Mouse (Mus musculus): ENCODE results near the gene Ralb. TPM values are rescaled to one million over a fixed set of nuclear protein-coding genes. Genes with fewer than 3 reads are reported as not detected.

The Ralb gene
- polyA plus RNA-seq, 1 experiment from 2014 or later = 43.9 TPM

DNA sequence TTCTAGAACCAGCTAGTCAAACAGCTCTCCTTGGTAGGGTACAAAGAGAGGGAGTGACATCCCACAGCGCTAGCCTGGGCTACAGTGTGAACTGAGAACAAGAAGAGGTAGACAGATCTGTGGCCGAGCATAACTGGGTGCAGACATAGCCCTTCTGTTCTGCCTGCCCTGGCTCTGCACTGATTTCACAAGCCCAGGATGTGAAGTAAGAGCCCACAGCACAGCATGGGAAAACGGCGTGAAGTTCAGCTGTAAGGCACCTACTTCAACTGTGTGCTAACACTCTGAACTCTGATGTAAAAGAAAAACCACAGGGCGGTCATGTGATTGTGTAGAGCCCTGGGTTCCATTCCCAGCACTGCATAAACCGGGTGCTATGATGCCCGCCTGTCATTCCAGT, 29.9 kb downstream of the Ralb start:
- H3K36me3 ChIP-seq = peaks cover 50% of the 10 kb centered on the region

DNA sequence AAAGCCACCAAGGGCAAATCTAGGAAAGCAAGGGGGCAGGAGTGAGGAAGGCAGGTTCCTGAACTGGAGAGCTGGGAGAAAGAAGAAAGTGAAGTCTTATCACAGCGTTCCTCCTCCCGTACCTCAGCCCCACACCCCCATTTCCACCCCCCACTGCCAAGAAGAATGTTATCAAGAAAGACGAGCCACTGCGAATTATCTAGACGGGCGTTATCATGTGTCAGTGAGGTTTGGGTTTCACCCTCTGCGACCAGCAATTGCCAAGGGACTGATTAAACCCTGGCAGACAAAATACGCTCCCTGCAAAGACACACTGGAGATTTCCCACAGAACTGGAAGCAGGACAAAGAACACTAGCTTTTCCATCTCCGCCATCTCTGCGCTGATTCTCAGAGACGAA, 31.9 kb downstream of the Ralb start:
- H3K27me3 ChIP-seq = 0 out of 2 replicates have a peak, but pooled peaks cover 8% of the 10 kb centered on the region
- H3K27ac ChIP-seq = no peak overlapping the region
- H3K9me3 ChIP-seq (replicated peaks) = no peaks in the 10 kb centered on the region
- peak overlapping the region; percentile 12; the same call in 1 of the 2 replicates for H3K4me2 ChIP-seq
- whole genome bisulfite sequencing (ENCODE audit: insufficient replicate concordance) = 21% methylated on average over 11 of the region's 11 CpGs
- peak; percentile 75 for ATAC-seq (ENCODE audit: low read depth)
- H3K4me1 ChIP-seq (replicated peaks) = peaks cover 54% of the 10 kb centered on the region
- peak; percentile 17 for DNase-seq
- H3K4me3 ChIP-seq (replicated peaks) = no peak overlapping the region
- H3K9ac ChIP-seq = no peak overlapping the region
- peaks cover 51% of the 10 kb centered on the region for H3K36me3 ChIP-seq

More for the DNA sequence above, 29.9 kb downstream of the Ralb start:
- Histone ChIP-seq H3K4me2 (no peak overlapping the region), H3K4me1 (replicated peaks) (peaks cover 55% of the 10 kb centered on the region), H3K4me3 (replicated peaks) (no peak overlapping the region), H3K9ac (no peak overlapping the region), H3K9me3 (replicated peaks) (no peaks in the 10 kb centered on the region), H3K27ac (no peak overlapping the region), H3K27me3 (0 out of 2 replicates have a peak, but pooled peaks cover 8% of the 10 kb centered on the region)
- no peak for DNase-seq
- 0 out of 2 replicates have a peak, but pooled peaks have one; percentile 18 for ATAC-seq (ENCODE audit: low read depth)
- 65% methylated on average over 7 of the region's 7 CpGs for WGBS (ENCODE audit: insufficient replicate concordance)

DNA sequence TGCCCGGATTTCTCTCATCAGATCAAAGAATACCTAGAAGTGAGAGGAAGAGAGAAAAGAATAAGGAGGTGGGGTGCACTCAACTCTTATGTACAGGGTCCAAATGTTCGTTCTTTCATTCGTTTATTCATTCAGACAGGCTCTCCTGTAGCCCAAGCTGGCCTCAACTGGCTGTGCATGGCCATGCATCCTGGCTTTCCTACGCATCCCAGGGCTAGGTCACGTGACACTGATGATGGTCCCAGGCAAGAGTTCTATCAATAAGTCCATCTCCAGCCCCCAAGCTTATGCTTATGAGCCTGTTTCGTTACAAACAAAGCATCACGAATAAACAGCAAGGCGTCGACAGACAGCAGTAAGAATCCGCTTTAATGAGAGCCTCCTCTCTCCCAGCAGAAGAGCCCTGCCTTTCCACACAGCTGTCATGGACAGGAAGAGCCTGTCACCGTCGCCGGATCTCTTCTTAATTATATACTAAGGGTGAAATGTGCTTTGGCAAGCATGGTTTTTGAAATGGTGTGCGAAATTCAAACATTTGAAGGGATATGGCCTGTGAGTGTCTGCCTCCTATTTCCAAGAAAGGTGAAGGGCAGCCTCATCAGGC, 32.7 kb downstream of the Ralb start:
- H3K36me3 ChIP-seq = peaks cover 49% of the 10 kb centered on the region
- H3K27me3 ChIP-seq = 0 out of 2 replicates have a peak, but pooled peaks cover 8% of the 10 kb centered on the region
- H3K4me3 ChIP-seq (replicated peaks) = no peak overlapping the region
- H3K9me3 ChIP-seq (replicated peaks) = no peaks in the 10 kb centered on the region
- no peak for ATAC-seq (ENCODE audit: low read depth)
- peaks cover 46% of the 10 kb centered on the region for H3K4me1 ChIP-seq (replicated peaks)
- no peak overlapping the region for H3K4me2 ChIP-seq
- DNase-seq = no peak
- 72% methylated on average over 14 of the region's 14 CpGs for WGBS (ENCODE audit: insufficient replicate concordance)
- no peak overlapping the region for H3K9ac ChIP-seq
- no peak overlapping the region for H3K27ac ChIP-seq

DNA sequence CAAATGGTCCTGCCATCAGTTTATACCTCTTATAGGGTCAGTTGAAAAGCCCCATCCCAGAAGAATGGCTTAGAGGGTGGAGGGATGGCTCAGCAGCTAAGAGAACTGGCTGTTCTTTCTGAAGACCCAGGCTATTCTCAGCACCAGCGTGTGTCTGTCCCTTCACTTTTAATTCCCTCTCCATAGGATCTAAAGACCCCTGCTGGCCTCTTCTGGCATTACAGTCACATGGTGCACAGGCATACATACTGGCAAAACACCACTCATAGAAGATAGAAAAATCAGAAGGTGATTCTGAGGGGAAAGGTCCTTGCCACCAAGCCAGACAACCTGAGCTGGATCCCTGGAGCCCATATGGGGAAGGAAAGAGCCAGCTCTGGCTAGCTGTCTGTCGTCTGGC, 41.2 kb downstream of the Ralb start:
- ATAC-seq (ENCODE audit: low read depth) = no peak
- DNase-seq = peak; percentile 27
- no peak overlapping the region for H3K9ac ChIP-seq

DNA sequence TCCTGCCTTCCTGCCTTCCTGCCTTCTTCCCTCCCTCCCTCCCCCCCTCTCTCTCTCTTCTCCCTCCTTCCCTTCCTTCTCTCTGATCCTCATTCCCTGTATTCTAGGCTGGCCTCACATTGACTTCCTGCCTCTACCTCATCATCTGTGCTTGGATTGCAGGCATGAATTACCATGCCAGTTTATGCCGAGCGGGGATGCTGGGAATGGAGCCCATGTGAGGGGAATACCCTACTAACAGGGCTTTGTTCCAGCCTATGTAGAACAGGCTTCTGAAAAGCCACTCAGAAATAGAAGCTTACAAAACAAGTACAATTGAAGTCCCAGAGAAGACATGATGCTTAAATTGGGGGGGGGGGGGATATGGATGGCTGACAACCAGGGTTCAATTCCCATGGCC, 44.5 kb downstream of the Ralb start:
- no peaks in the 10 kb centered on the region for H3K9me3 ChIP-seq (replicated peaks)
- H3K4me3 ChIP-seq (replicated peaks) = no peak overlapping the region
- no peaks in the 10 kb centered on the region for H3K4me1 ChIP-seq (replicated peaks)
- no peak overlapping the region for H3K4me2 ChIP-seq
- no peak overlapping the region for H3K9ac ChIP-seq
- no peak overlapping the region for H3K27ac ChIP-seq
- no peaks in the 10 kb centered on the region for H3K36me3 ChIP-seq
- DNase-seq (no peak), ATAC-seq (ENCODE audit: low read depth) (no peak)
- WGBS (ENCODE audit: insufficient replicate concordance) = 84% methylated on average over 2 of the region's 2 CpGs
- peaks cover 30% of the 10 kb centered on the region for H3K27me3 ChIP-seq

More for the DNA sequence above, 41.2 kb downstream of the Ralb start:
- Histone ChIP-seq H3K36me3 (no peaks in the 10 kb centered on the region), H3K4me3 (replicated peaks) (no peak overlapping the region), H3K27me3 (peaks cover 15% of the 10 kb centered on the region), H3K9me3 (replicated peaks) (no peaks in the 10 kb centered on the region), H3K4me2 (no peak overlapping the region), H3K27ac (no peak overlapping the region), H3K4me1 (replicated peaks) (no peaks in the 10 kb centered on the region)
- 40% methylated on average over 2 of the region's 2 CpGs for WGBS (ENCODE audit: insufficient replicate concordance)

DNA sequence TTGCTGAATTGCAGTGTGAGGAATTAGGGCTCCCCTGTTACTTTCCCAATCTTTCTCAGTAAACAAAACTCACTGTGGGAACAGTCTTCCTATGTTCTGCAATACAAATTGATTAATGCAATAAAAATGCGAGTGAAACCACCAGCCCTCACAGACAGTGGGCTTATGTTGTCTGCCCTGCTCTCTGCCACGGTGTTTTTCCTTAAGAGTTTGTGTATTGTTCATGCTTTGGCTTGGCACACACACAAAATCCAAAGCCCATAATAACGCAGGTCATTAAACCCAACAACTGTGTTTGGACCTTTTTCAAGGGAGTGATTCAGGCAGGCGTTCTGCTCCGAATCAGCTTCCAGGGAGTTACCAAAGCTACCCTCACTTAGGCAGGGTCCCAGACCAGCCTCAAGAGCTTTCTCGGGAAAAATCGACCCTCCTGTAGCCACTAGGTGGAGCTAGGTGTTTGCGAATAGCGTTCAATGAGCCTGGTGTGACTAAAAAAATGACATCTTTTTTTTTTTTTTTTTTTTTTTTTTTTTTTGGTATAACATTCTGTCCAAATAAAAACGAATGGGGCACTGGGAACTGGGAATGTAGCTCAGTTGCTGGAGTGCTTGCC, 46.5 kb downstream of the Ralb start:
- Histone ChIP-seq H3K27me3 (peaks cover 30% of the 10 kb centered on the region), H3K4me1 (replicated peaks) (no peaks in the 10 kb centered on the region), H3K4me2 (no peak overlapping the region), H3K9ac (no peak overlapping the region), H3K4me3 (replicated peaks) (no peak overlapping the region), H3K36me3 (no peaks in the 10 kb centered on the region), H3K9me3 (replicated peaks) (no peaks in the 10 kb centered on the region), H3K27ac (no peak overlapping the region)
- ATAC-seq (ENCODE audit: low read depth) = no peak
- no peak for DNase-seq
- 12% methylated on average over 10 of the region's 10 CpGs for WGBS (ENCODE audit: insufficient replicate concordance)

DNA sequence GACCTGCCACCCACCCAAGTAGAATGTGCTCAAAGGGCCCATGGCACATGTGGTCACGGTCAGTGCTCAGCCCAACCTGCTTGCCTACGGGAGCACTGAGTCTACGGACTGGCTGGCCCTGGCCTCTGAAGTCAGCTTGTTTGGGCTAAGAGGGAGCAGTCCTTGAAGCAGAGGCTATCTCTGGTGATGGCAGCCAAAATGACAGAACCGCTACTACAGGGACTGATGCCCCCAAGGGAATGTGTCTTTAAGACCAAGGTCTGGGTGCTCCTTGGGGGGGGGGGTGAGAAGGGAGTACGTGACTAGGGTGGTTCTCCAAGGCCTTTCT, 47.1 kb downstream of the Ralb start:
- Histone ChIP-seq H3K27ac (no peak overlapping the region), H3K27me3 (peaks cover 29% of the 10 kb centered on the region), H3K4me3 (replicated peaks) (no peak overlapping the region), H3K36me3 (no peaks in the 10 kb centered on the region), H3K9me3 (replicated peaks) (no peaks in the 10 kb centered on the region), H3K4me1 (replicated peaks) (no peaks in the 10 kb centered on the region), H3K9ac (no peak overlapping the region), H3K4me2 (peak overlapping the region; percentile 36)
- 46% methylated on average over 5 of the region's 5 CpGs for WGBS (ENCODE audit: insufficient replicate concordance)
- DNase-seq (no peak), ATAC-seq (ENCODE audit: low read depth) (no peak)

DNA sequence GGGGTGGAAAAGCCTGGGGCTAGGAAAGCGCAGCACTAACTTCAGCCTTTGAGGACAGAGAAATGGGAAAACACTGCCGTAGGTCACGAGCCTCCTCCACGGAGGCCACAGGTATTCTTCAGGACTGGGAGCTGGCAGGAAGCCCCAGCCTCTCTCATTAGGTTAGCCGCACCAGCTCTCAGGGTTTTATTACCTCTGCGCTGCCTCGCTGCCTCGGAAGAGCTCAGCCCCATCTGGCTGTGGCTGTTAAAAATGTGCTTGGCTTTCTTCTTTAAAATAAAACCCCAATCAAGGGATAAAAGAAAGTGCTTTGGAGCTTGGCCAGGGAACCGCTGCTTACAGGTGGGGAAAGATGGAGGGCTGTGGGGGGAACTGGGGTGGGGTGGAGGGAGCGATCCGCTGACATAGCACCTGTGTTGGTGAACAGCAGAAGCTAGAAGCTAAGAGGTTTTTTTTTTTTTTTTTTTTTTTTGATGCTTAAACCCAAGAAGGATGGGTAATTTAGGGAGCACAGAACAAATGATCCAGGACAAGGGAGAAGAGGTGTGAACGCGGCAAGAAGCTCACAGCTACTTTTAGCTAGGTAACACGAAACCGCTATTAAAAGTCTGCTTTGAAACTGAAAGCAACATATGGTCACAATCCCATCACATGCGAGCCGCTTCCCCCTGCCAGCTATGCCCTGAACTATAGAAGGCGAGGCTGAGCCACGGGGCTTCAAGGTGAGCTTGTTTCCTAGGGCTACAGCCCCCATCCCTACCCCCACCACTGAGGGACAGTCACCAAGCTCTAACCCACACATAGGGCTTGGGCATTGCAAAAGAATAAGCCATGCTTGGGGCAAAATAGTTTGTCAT, 47.7 kb downstream of the Ralb start:
- no peak for DNase-seq
- H3K4me3 ChIP-seq (replicated peaks) = 0 out of 2 replicates have a peak overlapping the region, but pooled peaks have one; percentile 3

DNA sequence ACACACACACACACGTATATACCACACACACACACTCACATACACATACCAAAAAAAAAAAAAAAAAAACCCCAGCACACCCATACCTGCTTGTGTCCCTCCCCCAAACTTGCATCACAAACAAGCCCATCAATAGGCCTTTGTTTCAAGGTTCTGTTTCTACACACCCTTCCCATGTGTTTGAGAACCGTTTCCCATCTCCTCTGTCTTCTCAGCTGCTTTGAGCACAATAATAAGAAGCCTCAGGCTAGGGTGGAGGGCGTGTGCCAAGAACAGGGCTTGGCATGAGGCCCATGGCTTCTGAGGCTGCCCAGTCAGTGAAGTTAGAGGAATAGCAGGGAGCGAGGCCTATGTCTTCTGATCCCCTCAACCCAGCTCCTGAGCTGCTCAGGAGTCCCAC, 50.9 kb downstream of the Ralb start:
- Histone ChIP-seq H3K36me3 (no peaks in the 10 kb centered on the region), H3K27ac (no peak overlapping the region), H3K9ac (no peak overlapping the region), H3K9me3 (replicated peaks) (no peaks in the 10 kb centered on the region), H3K4me2 (no peak overlapping the region), H3K4me3 (replicated peaks) (no peak overlapping the region), H3K4me1 (replicated peaks) (no peaks in the 10 kb centered on the region), H3K27me3 (peaks cover 15% of the 10 kb centered on the region; the same call in 1 of the 2 replicates)
- DNase-seq = no peak
- no peak for ATAC-seq (ENCODE audit: low read depth)
- WGBS (ENCODE audit: insufficient replicate concordance) = 44% methylated on average over 3 of the region's 4 CpGs

More for the DNA sequence above, 47.7 kb downstream of the Ralb start:
- WGBS (ENCODE audit: insufficient replicate concordance) = 28% methylated on average over 19 of the region's 19 CpGs
- Histone ChIP-seq H3K27me3 (peaks cover 23% of the 10 kb centered on the region; the same call in 1 of the 2 replicates), H3K9me3 (replicated peaks) (no peaks in the 10 kb centered on the region), H3K9ac (no peak overlapping the region), H3K4me2 (peak overlapping the region; percentile 36), H3K4me1 (replicated peaks) (no peaks in the 10 kb centered on the region), H3K36me3 (no peaks in the 10 kb centered on the region), H3K27ac (no peak overlapping the region)
- ATAC-seq (ENCODE audit: low read depth) = no peak

DNA sequence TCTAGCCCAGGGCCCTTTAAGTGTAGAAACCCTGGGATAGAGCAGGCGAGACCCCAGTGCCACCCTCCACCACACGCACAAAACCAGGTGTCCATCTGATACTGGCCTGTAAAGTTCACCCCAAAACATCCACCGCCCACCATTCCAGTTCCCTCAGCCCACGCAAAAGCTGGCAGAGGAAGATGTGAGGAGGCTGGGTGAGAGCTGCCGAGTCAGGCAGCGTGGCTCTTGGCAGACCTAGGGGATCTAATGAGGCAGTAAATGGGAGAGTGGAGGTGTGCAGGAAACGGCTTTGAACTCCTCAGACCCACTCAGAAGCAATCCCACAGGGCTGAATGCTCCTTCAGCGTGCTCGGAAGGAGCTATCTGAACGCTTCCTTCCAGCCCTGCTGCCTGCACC, 53.2 kb downstream of the Ralb start:
- Histone ChIP-seq H3K4me1 (replicated peaks) (no peaks in the 10 kb centered on the region), H3K4me2 (no peak overlapping the region), H3K27ac (no peak overlapping the region), H3K9ac (no peak overlapping the region), H3K4me3 (replicated peaks) (no peak overlapping the region), H3K9me3 (replicated peaks) (no peaks in the 10 kb centered on the region), H3K27me3 (0 out of 2 replicates have a peak, but pooled peaks cover 6% of the 10 kb centered on the region), H3K36me3 (no peaks in the 10 kb centered on the region)
- no peak for ATAC-seq (ENCODE audit: low read depth)
- no peak for DNase-seq
- 59% methylated on average over 10 of the region's 10 CpGs for WGBS (ENCODE audit: insufficient replicate concordance)

DNA sequence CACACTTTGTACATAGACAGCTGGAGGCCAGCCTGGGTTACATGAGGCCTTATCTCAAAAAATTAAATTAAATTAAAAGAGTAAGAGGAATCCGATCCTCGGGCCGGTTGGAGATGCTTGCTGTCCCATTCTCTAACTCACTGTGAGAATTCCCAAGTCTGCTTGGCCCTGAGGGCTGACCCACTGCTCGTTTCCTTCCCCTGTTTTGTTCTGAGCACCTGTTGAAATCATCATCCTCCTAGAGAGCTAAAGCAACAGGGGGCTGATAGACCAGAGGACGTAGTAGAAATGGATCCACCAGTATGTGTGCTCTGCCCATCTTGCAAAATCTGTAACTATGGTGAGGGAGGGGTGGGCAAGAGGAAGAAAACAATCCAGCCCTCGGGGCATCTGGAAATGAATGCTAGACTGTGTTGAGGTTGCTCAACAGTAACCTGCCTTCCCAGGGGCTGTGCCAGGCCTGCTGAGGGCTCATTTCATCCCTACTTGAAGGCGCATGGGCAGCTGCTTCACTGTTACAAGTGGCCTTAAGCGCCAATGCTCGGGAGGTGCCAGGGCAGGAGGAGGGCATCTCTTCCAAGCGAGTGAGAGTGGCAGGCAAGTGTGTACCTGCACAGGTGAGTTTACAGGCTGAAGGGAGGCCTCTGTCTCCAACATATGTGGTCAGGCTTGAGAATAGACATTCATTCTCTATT, 53.8 kb downstream of the Ralb start:
- Histone ChIP-seq H3K4me1 (replicated peaks) (no peaks in the 10 kb centered on the region), H3K9me3 (replicated peaks) (no peaks in the 10 kb centered on the region), H3K27ac (no peak overlapping the region), H3K36me3 (no peaks in the 10 kb centered on the region), H3K4me2 (no peak overlapping the region), H3K27me3 (0 out of 2 replicates have a peak, but pooled peaks cover 1% of the 10 kb centered on the region), H3K9ac (no peak overlapping the region), H3K4me3 (replicated peaks) (no peak overlapping the region)
- no peak for ATAC-seq (ENCODE audit: low read depth)
- no peak for DNase-seq
- 70% methylated on average over 10 of the region's 10 CpGs for WGBS (ENCODE audit: insufficient replicate concordance)
